Mouse (Mus musculus) hindbrain, embryonic 16.5 days (tissue): ENCODE data around the gene Amotl1. TPM values are rescaled to one million over a fixed set of nuclear protein-coding genes. Genes with fewer than 3 reads are reported as not detected.

Experiments
- ATAC-seq: fragments of 200-750 bp; cut with Nextera tagmentation; 2 replicates; pipeline ENCODE4 v1.8.0; 2017; ENCODE audit warnings: moderate TSS enrichment, moderate library complexity
- H3K27ac ChIP-seq: fragments of 300-500 bp; sonication (generic); 2 replicates; pipeline ENCODE4 v1.5.1; 2014; ENCODE audit warnings: low read depth, mild to moderate bottlenecking, control low read depth, low read length, moderate library complexity
- H3K27me3 ChIP-seq: fragments of 300-500 bp; sonication (generic); replicated peaks from 2 replicates; pipeline ENCODE4 v1.6.1; 2014; ENCODE audit warnings: low read length; ENCODE audit not compliant: control insufficient read depth, insufficient read depth
- H3K36me3 ChIP-seq: fragments of 300-500 bp; sonication (generic); 2 replicates; pipeline ENCODE4 v1.6.1; 2014; ENCODE audit warnings: mild to moderate bottlenecking, low read length, moderate library complexity, mixed read lengths; ENCODE audit not compliant: control insufficient read depth, insufficient read depth
- H3K4me1 ChIP-seq: fragments of 300-500 bp; sonication (generic); 2 replicates; pipeline ENCODE4 v1.6.1; 2014; ENCODE audit warnings: low read depth, low read length; ENCODE audit not compliant: control insufficient read depth, insufficient read depth
- H3K4me2 ChIP-seq: fragments of 300-500 bp; sonication (generic); 2 replicates; pipeline ENCODE4 v1.6.1; 2014; ENCODE audit warnings: mild to moderate bottlenecking, low read length, control low read depth, moderate library complexity
- H3K4me3 ChIP-seq: fragments of 300-500 bp; sonication (generic); 2 replicates; pipeline ENCODE4 v1.5.1; 2014; ENCODE audit warnings: mild to moderate bottlenecking, low read length, control low read depth, moderate library complexity
- H3K9ac ChIP-seq: fragments of 300-500 bp; sonication (generic); 2 replicates; pipeline ENCODE4 v1.6.1; 2014; ENCODE audit warnings: low read depth, mild to moderate bottlenecking, control low read depth, low read length, moderate library complexity
- H3K9me3 ChIP-seq: fragments of 300-500 bp; sonication (generic); 2 replicates; pipeline ENCODE4 v1.6.1; 2014; ENCODE audit warnings: mild to moderate bottlenecking, low read length, moderate library complexity; ENCODE audit not compliant: control insufficient read depth
- WGBS: fragments of 180-500 bp; shearing (Covaris S2); extraction: QIAGEN DNeasy Blood & Tissue Kit; methylation state at CpG from one replicate; pipeline ENCODE4 v1.1.7; 2014; 5-methylcytosine and 5-hydroxymethylcytosine counted together
- polyA plus RNA-seq: library from polyadenylated mRNA; unstranded; fragments of >200 nt; fragmentation: Nextera tagmentation; extraction: Ambion mirVana; gene quantifications from 2 replicates; pipeline ENCODE4 v1.2.1, GENCODE M21; 2015

Gene Amotl1
- polyA plus RNA-seq, 1 experiment from 2014 or later = 6.6 TPM

- no peak overlapping the region for H3K4me2 ChIP-seq
- H3K9me3 ChIP-seq = no peaks in the 10 kb centered on the region
- no peaks in the 10 kb centered on the region for H3K36me3 ChIP-seq
- ATAC-seq = no peak
- 95% methylated on average over 3 of the region's 3 CpGs for WGBS
- no peaks in the 10 kb centered on the region for H3K27me3 ChIP-seq
- H3K4me3 ChIP-seq = no peak overlapping the region
- H3K4me1 ChIP-seq = no peaks in the 10 kb centered on the region
- no peak overlapping the region for H3K27ac ChIP-seq
- H3K9ac ChIP-seq = no peak overlapping the region
Measured at GRCm38 (mm10) chr9:14668382-14668781, 23.5 kb upstream of the Amotl1 start.

GRCm38 (mm10) chr9:14666071-14666470 is 21.2 kb upstream of the Amotl1 start:
- Histone ChIP-seq H3K36me3 (no peaks in the 10 kb centered on the region), H3K27ac (no peak overlapping the region), H3K9ac (no peak overlapping the region), H3K27me3 (no peaks in the 10 kb centered on the region), H3K4me2 (no peak overlapping the region), H3K4me3 (no peak overlapping the region), H3K4me1 (no peaks in the 10 kb centered on the region), H3K9me3 (no peaks in the 10 kb centered on the region)
- WGBS = 90% methylated on average over 3 of the region's 3 CpGs
- no peak for ATAC-seq

- 93% methylated on average over 2 of the region's 2 CpGs for WGBS
- no peak overlapping the region for H3K4me2 ChIP-seq
- no peak overlapping the region for H3K27ac ChIP-seq
- H3K4me1 ChIP-seq = no peaks in the 10 kb centered on the region
- H3K27me3 ChIP-seq = no peaks in the 10 kb centered on the region
- H3K9me3 ChIP-seq = no peaks in the 10 kb centered on the region
- no peak overlapping the region for H3K4me3 ChIP-seq
- H3K36me3 ChIP-seq = no peaks in the 10 kb centered on the region
- no peak for ATAC-seq
- no peak overlapping the region for H3K9ac ChIP-seq
Measured at GRCm38 (mm10) chr9:14663591-14663990, 18.7 kb upstream of the Amotl1 start.

GRCm38 (mm10) chr9:14662876-14663275 is 18.0 kb upstream of the Amotl1 start:
- no peaks in the 10 kb centered on the region for H3K4me1 ChIP-seq
- H3K9ac ChIP-seq = no peak overlapping the region
- no peaks in the 10 kb centered on the region for H3K36me3 ChIP-seq
- H3K27me3 ChIP-seq = no peaks in the 10 kb centered on the region
- H3K9me3 ChIP-seq = no peaks in the 10 kb centered on the region
- no peak overlapping the region for H3K27ac ChIP-seq
- ATAC-seq = no peak
- H3K4me2 ChIP-seq = no peak overlapping the region
- 71% methylated on average over 7 of the region's 7 CpGs for WGBS
- H3K4me3 ChIP-seq = no peak overlapping the region

- Histone ChIP-seq H3K4me2 (no peak overlapping the region), H3K27ac (no peak overlapping the region), H3K9me3 (no peaks in the 10 kb centered on the region), H3K36me3 (no peaks in the 10 kb centered on the region), H3K9ac (no peak overlapping the region), H3K4me1 (no peaks in the 10 kb centered on the region), H3K27me3 (no peaks in the 10 kb centered on the region), H3K4me3 (no peak overlapping the region)
- WGBS = 87% methylated on average over 9 of the region's 9 CpGs
- no peak for ATAC-seq
Measured at GRCm38 (mm10) chr9:14662138-14662537, 17.3 kb upstream of the Amotl1 start.

- Histone ChIP-seq H3K27ac (no peak overlapping the region), H3K4me2 (no peak overlapping the region), H3K9ac (no peak overlapping the region), H3K9me3 (no peaks in the 10 kb centered on the region), H3K4me3 (no peak overlapping the region), H3K36me3 (no peaks in the 10 kb centered on the region), H3K27me3 (no peaks in the 10 kb centered on the region), H3K4me1 (no peaks in the 10 kb centered on the region)
- WGBS = 62% methylated on average over 2 of the region's 2 CpGs
- ATAC-seq = no peak
Measured at GRCm38 (mm10) chr9:14657926-14658325, 13.1 kb upstream of the Amotl1 start.

GRCm38 (mm10) chr9:14654010-14654409 is 9.2 kb upstream of the Amotl1 start:
- ATAC-seq = no peak
- no peaks in the 10 kb centered on the region for H3K4me1 ChIP-seq
- no peak overlapping the region for H3K27ac ChIP-seq
- WGBS = 80% methylated on average over 2 of the region's 2 CpGs
- H3K4me3 ChIP-seq = no peak overlapping the region
- no peaks in the 10 kb centered on the region for H3K27me3 ChIP-seq
- H3K36me3 ChIP-seq = no peaks in the 10 kb centered on the region
- H3K4me2 ChIP-seq = no peak overlapping the region
- no peaks in the 10 kb centered on the region for H3K9me3 ChIP-seq
- H3K9ac ChIP-seq = no peak overlapping the region

- Histone ChIP-seq H3K9me3 (no peaks in the 10 kb centered on the region), H3K4me2 (no peak overlapping the region), H3K4me1 (no peaks in the 10 kb centered on the region), H3K4me3 (no peak overlapping the region), H3K9ac (no peak overlapping the region), H3K27ac (no peak overlapping the region), H3K27me3 (no peaks in the 10 kb centered on the region), H3K36me3 (no peaks in the 10 kb centered on the region)
- 94% methylated on average over 1 of the region's 1 CpGs for WGBS
- no peak for ATAC-seq
Measured at GRCm38 (mm10) chr9:14652761-14653160, 7.9 kb upstream of the Amotl1 start.

GRCm38 (mm10) chr9:14647849-14648248 is 3.0 kb upstream of the Amotl1 start:
- Histone ChIP-seq H3K4me2 (no peak overlapping the region), H3K36me3 (no peaks in the 10 kb centered on the region), H3K9me3 (no peaks in the 10 kb centered on the region), H3K27me3 (no peaks in the 10 kb centered on the region), H3K4me1 (peaks cover under 1% of the 10 kb centered on the region), H3K4me3 (no peak overlapping the region), H3K9ac (no peak overlapping the region), H3K27ac (no peak overlapping the region)
- 84% methylated on average over 8 of the region's 8 CpGs for WGBS
- ATAC-seq = no peak

- WGBS = 94% methylated on average over 1 of the region's 1 CpGs
- no peak overlapping the region for H3K27ac ChIP-seq
- H3K4me3 ChIP-seq = no peak overlapping the region
- H3K27me3 ChIP-seq = no peaks in the 10 kb centered on the region
- no peak overlapping the region for H3K4me2 ChIP-seq
- H3K4me1 ChIP-seq = peaks cover 3% of the 10 kb centered on the region
- H3K9ac ChIP-seq = no peak overlapping the region
- ATAC-seq = no peak
- H3K36me3 ChIP-seq = no peaks in the 10 kb centered on the region
- H3K9me3 ChIP-seq = no peaks in the 10 kb centered on the region
Measured at GRCm38 (mm10) chr9:14646641-14647040, 1.8 kb upstream of the Amotl1 start.
